In genomic region chr13:107210676-107211075, GRCm38 (mm10) we compare ENCODE assay signal across 16 mouse cellular contexts.
"Had no signal": no experiment of that assay in that cellular context is flagged by ENCODE, and none has a peak within 500 bp of the region (broad histone marks: within the 10 kb centered on the region; RNA-seq: fewer than 3 reads in every experiment).

No protein-coding gene starts in this region.

- DNase-seq: kidney, postnatal 36 days; liver; liver, embryonic 13.5 days; liver, postnatal 0 days; lung, postnatal 14 days; right cerebral cortex, postnatal 4 days; spleen, adult 18-20 months; thymus, adult 18-20 months; thymus, postnatal 14 days had no signal

- H3K27ac ChIP-seq: layer of hippocampus, adult 2 months; limb, embryonic 12.5 days; liver, embryonic 13.5 days; lung, embryonic 15.5 days; macrophage; midbrain, embryonic 15.5 days; neural tube, embryonic 12.5 days had no signal

- H3K27me3 ChIP-seq: limb, embryonic 12.5 days; liver, embryonic 13.5 days; lung, embryonic 15.5 days; megakaryocyte, embryonic 14.5 days; midbrain, embryonic 15.5 days; neural tube, embryonic 12.5 days had no signal

- H3K4me1 ChIP-seq: limb, embryonic 12.5 days; liver, embryonic 13.5 days; lung, embryonic 15.5 days; megakaryocyte, embryonic 14.5 days; neural tube, embryonic 12.5 days had no signal

- H3K4me3 ChIP-seq: layer of hippocampus, adult 2 months; limb, embryonic 12.5 days; liver, embryonic 13.5 days; lung, embryonic 15.5 days; megakaryocyte, embryonic 14.5 days; midbrain, embryonic 15.5 days; neural tube, embryonic 12.5 days had no signal
